Mouse (Mus musculus): ENCODE results near the gene Foxj1.
"Not testable (repeated sequence)": the region's sequence is repeated elsewhere in the genome, so short reads cannot be mapped to it uniquely, and the experiment has no call there.

Foxj1 gene

GRCm38 (mm10) chr11:116335244-116336036 lies at the start of gene Foxj1:
TSS of gene Foxj1 (minus strand) at chr11:116335399.
- DNase-seq (ENCODE audit: low spot score in 2 of 2) = peak; percentile 93 to 95

GRCm38 (mm10) chr11:116384171-116384570 lies 49.0 kb upstream of the Foxj1 start:
- no peak for DNase-seq (ENCODE audit: low spot score in 2 of 2)

- not testable (repeated sequence) for DNase-seq (ENCODE audit: low spot score in 2 of 2)
These were observed 47.9 kb upstream of the Foxj1 start for GRCm38 (mm10) chr11:116383070-116383469.

- no peak for DNase-seq (ENCODE audit: low spot score in 2 of 2)
These were observed 45.6 kb upstream of the Foxj1 start for GRCm38 (mm10) chr11:116380767-116381166.

GRCm38 (mm10) chr11:116379530-116379929 lies 44.3 kb upstream of the Foxj1 start:
- DNase-seq (ENCODE audit: low spot score in 2 of 2) = no peak

- no peak for DNase-seq (ENCODE audit: low spot score in 2 of 2)
These were observed 41.9 kb upstream of the Foxj1 start for GRCm38 (mm10) chr11:116376945-116377661.

GRCm38 (mm10) chr11:116371894-116372450 lies 36.8 kb upstream of the Foxj1 start:
- no peak for DNase-seq (ENCODE audit: low spot score in 2 of 2)

- DNase-seq (ENCODE audit: low spot score in 2 of 2) = no peak
These were observed 34.4 kb upstream of the Foxj1 start for GRCm38 (mm10) chr11:116369633-116370032.

GRCm38 (mm10) chr11:116369051-116369450 lies 33.9 kb upstream of the Foxj1 start:
- no peak for DNase-seq (ENCODE audit: low spot score in 2 of 2)

GRCm38 (mm10) chr11:116368116-116368515 lies 32.9 kb upstream of the Foxj1 start:
- DNase-seq (ENCODE audit: low spot score in 2 of 2) = peak; percentile 75 to 87

- DNase-seq (ENCODE audit: low spot score in 2 of 2) = no peak
These were observed 31.4 kb upstream of the Foxj1 start for GRCm38 (mm10) chr11:116366647-116367046.

- no peak for DNase-seq (ENCODE audit: low spot score in 2 of 2)
These were observed 30.9 kb upstream of the Foxj1 start for GRCm38 (mm10) chr11:116366124-116366523.

GRCm38 (mm10) chr11:116365432-116365831 lies 30.2 kb upstream of the Foxj1 start:
- no peak for DNase-seq (ENCODE audit: low spot score in 2 of 2)

- DNase-seq (ENCODE audit: low spot score in 2 of 2) = no peak
These were observed 26.8 kb upstream of the Foxj1 start for GRCm38 (mm10) chr11:116362015-116362414.

GRCm38 (mm10) chr11:116360915-116361314 lies 25.7 kb upstream of the Foxj1 start:
- not testable (repeated sequence) for DNase-seq (ENCODE audit: low spot score in 2 of 2)

GRCm38 (mm10) chr11:116359652-116360051 lies 24.5 kb upstream of the Foxj1 start:
- DNase-seq (ENCODE audit: low spot score in 2 of 2) = no peak

GRCm38 (mm10) chr11:116358926-116359637 lies 23.9 kb upstream of the Foxj1 start:
- DNase-seq (ENCODE audit: low spot score in 2 of 2) = no peak

GRCm38 (mm10) chr11:116354521-116354920 lies 19.3 kb upstream of the Foxj1 start:
- no peak for DNase-seq (ENCODE audit: low spot score in 2 of 2)

- no peak for DNase-seq (ENCODE audit: low spot score in 2 of 2)
These were observed 18.3 kb upstream of the Foxj1 start for GRCm38 (mm10) chr11:116353535-116353934.

- no peak for DNase-seq (ENCODE audit: low spot score in 2 of 2)
These were observed 16.1 kb upstream of the Foxj1 start for GRCm38 (mm10) chr11:116351294-116351693.

- no peak for DNase-seq (ENCODE audit: low spot score in 2 of 2)
These were observed 12.8 kb upstream of the Foxj1 start for GRCm38 (mm10) chr11:116347955-116348354.

- DNase-seq (ENCODE audit: low spot score in 2 of 2) = no peak
These were observed 11.8 kb upstream of the Foxj1 start for GRCm38 (mm10) chr11:116347012-116347411.

Measured in urinary bladder, postnatal 4 days (tissue).